In genomic region chr13:45620687-45621086, GRCm38 (mm10) we compare ENCODE assay signal across 21 mouse cellular contexts.
DNase-seq lines count a peak whose midpoint lies in the region; ATAC-seq and TF ChIP-seq lines count a peak whose summit lies in the region.
"Had no signal": no experiment of that assay in that cellular context is flagged by ENCODE, and none has a peak within 500 bp of the region (broad histone marks: within the 10 kb centered on the region; RNA-seq: fewer than 3 reads in every experiment).

No protein-coding gene starts in this region.

- no peak overlapping the region for H3K9ac ChIP-seq in midbrain, postnatal 0 days (replicated peaks; ENCODE audit: low read length, poor library complexity, severe bottlenecking)
- no peak overlapping the region for H3K9ac ChIP-seq in midbrain, embryonic 16.5 days (ENCODE audit: low read depth, low read length)
- no peak overlapping the region for H3K9ac ChIP-seq in forebrain, embryonic 16.5 days (replicated peaks; ENCODE audit: low read depth, low read length)
- no peak overlapping the region for H3K9ac ChIP-seq in stomach, postnatal 0 days (ENCODE audit: low read length)
- H3K9ac ChIP-seq in heart, embryonic 12.5 days: no peak overlapping the region
- H3K9ac ChIP-seq: embryonic facial prominence, embryonic 13.5 days; hindbrain, embryonic 15.5 days had no signal

- no peak for DNase-seq in heart, embryonic 10.5 days (ENCODE audit: low spot score)
- no peak for DNase-seq in heart, adult 11 months
- no peak for DNase-seq in midbrain, postnatal 0 days (ENCODE audit: low spot score)
- peak; percentile 47 for DNase-seq in stomach, postnatal 0 days (ENCODE audit: low spot score)
- DNase-seq: adrenal gland, postnatal 14 days; cerebellum, adult 18-20 months; cerebellum, adult 9-11 months; cerebellum, postnatal 36 days; gastrocnemius, postnatal 14 days; heart, postnatal 10 days; heart, postnatal 4 days; kidney, adult 11 months had no signal

- no peak overlapping the region for H3K4me3 ChIP-seq in heart, embryonic 10.5 days
- H3K4me3 ChIP-seq in midbrain, postnatal 0 days (ENCODE audit: low read depth, low read length): no peak overlapping the region
- no peak overlapping the region for H3K4me3 ChIP-seq in midbrain, embryonic 16.5 days (ENCODE audit: low read depth, low read length)
- no peak overlapping the region for H3K4me3 ChIP-seq in forebrain, embryonic 16.5 days (replicated peaks; ENCODE audit: low read length)
- no peak overlapping the region for H3K4me3 ChIP-seq in stomach, postnatal 0 days (ENCODE audit: low read depth, low read length)
- no peak overlapping the region for H3K4me3 ChIP-seq in heart, embryonic 12.5 days
- H3K4me3 ChIP-seq: embryonic facial prominence, embryonic 13.5 days; hindbrain, embryonic 15.5 days had no signal

- H3K36me3 ChIP-seq in heart, embryonic 10.5 days: no peaks in the 10 kb centered on the region
- H3K36me3 ChIP-seq in midbrain, postnatal 0 days (ENCODE audit: insufficient read depth, low read length): no peaks in the 10 kb centered on the region
- H3K36me3 ChIP-seq in midbrain, embryonic 16.5 days (ENCODE audit: control insufficient read depth, insufficient read depth, low read length): no peaks in the 10 kb centered on the region
- no peaks in the 10 kb centered on the region for H3K36me3 ChIP-seq in forebrain, embryonic 16.5 days (ENCODE audit: control insufficient read depth, insufficient read depth)
- no peaks in the 10 kb centered on the region; the same call in 1 of the 2 replicates for H3K36me3 ChIP-seq in stomach, postnatal 0 days (ENCODE audit: control insufficient read depth, insufficient read depth, low read length)
- H3K36me3 ChIP-seq in heart, embryonic 12.5 days: no peaks in the 10 kb centered on the region
- H3K36me3 ChIP-seq: embryonic facial prominence, embryonic 13.5 days; hindbrain, embryonic 15.5 days had no signal

- WGBS in heart, embryonic 10.5 days: 79% methylated on average over 12 of the region's 12 CpGs
- 84% methylated on average over 12 of the region's 12 CpGs for WGBS in midbrain, postnatal 0 days
- 82% methylated on average over 12 of the region's 12 CpGs for WGBS in midbrain, embryonic 16.5 days
- WGBS in forebrain, embryonic 16.5 days: 76% methylated on average over 12 of the region's 12 CpGs
- 52% methylated on average over 12 of the region's 12 CpGs for WGBS in stomach, postnatal 0 days
- WGBS in heart, embryonic 12.5 days: 76% methylated on average over 12 of the region's 12 CpGs

- H3K27ac ChIP-seq in heart, embryonic 10.5 days: peak overlapping the region; percentile 0; the same call in 1 of the 2 replicates
- peak overlapping the region; percentile 26; the same call in 1 of the 2 replicates for H3K27ac ChIP-seq in midbrain, postnatal 0 days (ENCODE audit: low read depth, low read length)
- H3K27ac ChIP-seq in midbrain, embryonic 16.5 days (ENCODE audit: low read length): no peak overlapping the region; the same call in 1 of the 2 replicates
- H3K27ac ChIP-seq in forebrain, embryonic 16.5 days (ENCODE audit: low read length): peak overlapping the region; percentile 24; the same call in 1 of the 2 replicates
- H3K27ac ChIP-seq in stomach, postnatal 0 days (replicated peaks): no peak overlapping the region
- no peak overlapping the region for H3K27ac ChIP-seq in heart, embryonic 12.5 days (ENCODE audit: poor library complexity, severe bottlenecking)
- H3K27ac ChIP-seq: embryonic facial prominence, embryonic 13.5 days; hindbrain, embryonic 15.5 days had no signal

- H3K4me2 ChIP-seq in midbrain, postnatal 0 days (ENCODE audit: low read depth, low read length, poor library complexity, severe bottlenecking): no peak overlapping the region
- H3K4me2 ChIP-seq in midbrain, embryonic 16.5 days (ENCODE audit: low read length): no peak overlapping the region
- H3K4me2 ChIP-seq in forebrain, embryonic 16.5 days (ENCODE audit: low read length): no peak overlapping the region; the same call in 1 of the 2 replicates
- H3K4me2 ChIP-seq in stomach, postnatal 0 days (replicated peaks; ENCODE audit: low read depth): no peak overlapping the region
- no peak overlapping the region for H3K4me2 ChIP-seq in heart, embryonic 12.5 days
- H3K4me2 ChIP-seq: embryonic facial prominence, embryonic 13.5 days; hindbrain, embryonic 15.5 days had no signal

- TF ChIP-seq EP300 in stomach, postnatal 0 days (optimal IDR thresholded peaks at IDR 0.05): no peak

- no peak for ATAC-seq in midbrain, postnatal 0 days (ENCODE audit: low FRiP score)
- ATAC-seq in midbrain, embryonic 16.5 days: no peak
- peak; percentile 42; the same call in 1 of the 2 replicates for ATAC-seq in forebrain, embryonic 16.5 days
- ATAC-seq in stomach, postnatal 0 days (ENCODE audit: low FRiP score, low TSS enrichment): peak; percentile 86
- ATAC-seq in heart, embryonic 12.5 days (ENCODE audit: insufficient number of reproducible peaks, low FRiP score): no peak
- ATAC-seq: activated CD4-positive, CD25-positive, alpha-beta regulatory T cell, adult 4 months; inflammation-experienced regulatory T-cells, adult 6 months; Patski had no signal

- H3K4me1 ChIP-seq in heart, embryonic 10.5 days: peaks cover 35% of the 10 kb centered on the region
- H3K4me1 ChIP-seq in midbrain, postnatal 0 days (ENCODE audit: insufficient read depth, low read length): no peaks in the 10 kb centered on the region
- peaks cover 4% of the 10 kb centered on the region for H3K4me1 ChIP-seq in midbrain, embryonic 16.5 days (ENCODE audit: control insufficient read depth, insufficient read depth, low read length)
- H3K4me1 ChIP-seq in forebrain, embryonic 16.5 days (replicated peaks; ENCODE audit: control insufficient read depth, insufficient read depth, low read length): no peaks in the 10 kb centered on the region
- H3K4me1 ChIP-seq in stomach, postnatal 0 days (replicated peaks; ENCODE audit: control insufficient read depth, insufficient read depth): no peaks in the 10 kb centered on the region
- peaks cover 42% of the 10 kb centered on the region for H3K4me1 ChIP-seq in heart, embryonic 12.5 days (replicated peaks)

- no peaks in the 10 kb centered on the region for H3K9me3 ChIP-seq in heart, embryonic 10.5 days
- H3K9me3 ChIP-seq in midbrain, postnatal 0 days (ENCODE audit: low read length): no peaks in the 10 kb centered on the region
- no peaks in the 10 kb centered on the region for H3K9me3 ChIP-seq in midbrain, embryonic 16.5 days (replicated peaks; ENCODE audit: control insufficient read depth, low read length, poor library complexity, severe bottlenecking)
- no peaks in the 10 kb centered on the region for H3K9me3 ChIP-seq in forebrain, embryonic 16.5 days (ENCODE audit: control insufficient read depth, low read length)
- no peaks in the 10 kb centered on the region for H3K9me3 ChIP-seq in stomach, postnatal 0 days (ENCODE audit: control insufficient read depth, low read length)
- H3K9me3 ChIP-seq in heart, embryonic 12.5 days (replicated peaks): no peaks in the 10 kb centered on the region
- H3K9me3 ChIP-seq: embryonic facial prominence, embryonic 13.5 days; hindbrain, embryonic 15.5 days had no signal

- no peaks in the 10 kb centered on the region for H3K27me3 ChIP-seq in heart, embryonic 10.5 days (ENCODE audit: insufficient read depth, poor library complexity, severe bottlenecking)
- H3K27me3 ChIP-seq in midbrain, postnatal 0 days (ENCODE audit: insufficient read depth, low read length): no peaks in the 10 kb centered on the region
- no peaks in the 10 kb centered on the region for H3K27me3 ChIP-seq in midbrain, embryonic 16.5 days (ENCODE audit: control insufficient read depth, insufficient read depth, low read depth, low read length)
- no peaks in the 10 kb centered on the region for H3K27me3 ChIP-seq in forebrain, embryonic 16.5 days (replicated peaks; ENCODE audit: control insufficient read depth, insufficient read depth, low read length)
- H3K27me3 ChIP-seq in stomach, postnatal 0 days (ENCODE audit: control insufficient read depth, insufficient read depth, low read length): no peaks in the 10 kb centered on the region
- H3K27me3 ChIP-seq in heart, embryonic 12.5 days (replicated peaks): no peaks in the 10 kb centered on the region
- H3K27me3 ChIP-seq: CH12.LX; embryonic facial prominence, embryonic 13.5 days; hindbrain, embryonic 15.5 days; Patski had no signal

- TF ChIP-seq CTCF in midbrain, postnatal 0 days (IDR thresholded peaks at IDR 0.05): no peak
- no peak for TF ChIP-seq CTCF in stomach, postnatal 0 days (IDR thresholded peaks at IDR 0.05; ENCODE audit: low read depth)

Comparison
In these comparisons a context has a peak if more than half of its experiments do, and no peak if none do; other contexts are left out.
1. H3K27ac ChIP-seq: peak in heart, embryonic 10.5 days (single experiment), midbrain, postnatal 0 days (single experiment) and forebrain, embryonic 16.5 days (single experiment); none in midbrain, embryonic 16.5 days (single experiment), stomach, postnatal 0 days (single experiment) and heart, embryonic 12.5 days (single experiment).
2. ATAC-seq: peak in forebrain, embryonic 16.5 days (single experiment) and stomach, postnatal 0 days (single experiment); none in midbrain, postnatal 0 days (single experiment), midbrain, embryonic 16.5 days (single experiment) and heart, embryonic 12.5 days (single experiment).